Mouse (Mus musculus) liver, adult 2 months (tissue): ENCODE measurements around the gene Fam171a1.

Source experiments
- CTCF ChIP-seq: fragments of 200-500 bp; IDR thresholded peaks from 2 replicates; pipeline ENCODE4 v1.5.1; 2011; ENCODE audit warnings: low read depth, low read length, control low read depth
- POLR2A ChIP-seq: fragments of 200-500 bp; IDR thresholded peaks from 2 replicates; pipeline ENCODE4 v1.6.1; 2011; ENCODE audit warnings: low read length, control low read depth; ENCODE audit not compliant: insufficient read depth; ENCODE audit errors: extremely low read depth

- TF ChIP-seq CTCF = no peak
- no peak for TF ChIP-seq POLR2A
These were observed 21.3 kb downstream of the Fam171a1 start for GRCm38 (mm10) chr2:3135297-3135684.
